Mouse (Mus musculus) embryonic facial prominence, embryonic 11.5 days (tissue): Measurements from ENCODE around the gene Macrod2. TPM values are rescaled to one million over a fixed set of nuclear protein-coding genes. Genes with fewer than 3 reads are reported as not detected.

ENCODE experiments used
- ATAC-seq: fragments of 200-750 bp; cut with Nextera tagmentation; replicated peaks from 2 replicates; pipeline ENCODE4 v1.8.0; 2017; ENCODE audit warnings: low read depth; ENCODE audit not compliant: insufficient number of reproducible peaks, low FRiP score, low TSS enrichment
- DNase-seq: peaks from one replicate; pipeline ENCODE4 v3.0.0-alpha.2; 2015; ENCODE audit warnings: low spot score
- H3K27ac ChIP-seq: fragments of 300-500 bp; sonication (generic); replicated peaks from 2 replicates; pipeline ENCODE4 v1.5.1; 2014; ENCODE audit warnings: mild to moderate bottlenecking, low read depth, low read length, control low read depth
- H3K27me3 ChIP-seq: fragments of 300-500 bp; sonication (generic); 2 replicates; pipeline ENCODE4 v1.6.1; 2014; ENCODE audit warnings: mild to moderate bottlenecking, low read length, moderate library complexity, mixed read lengths; ENCODE audit not compliant: control insufficient read depth, insufficient read depth
- H3K36me3 ChIP-seq: fragments of 300-500 bp; sonication (generic); replicated peaks from 2 replicates; pipeline ENCODE4 v1.6.1; 2014; ENCODE audit warnings: low read depth, mild to moderate bottlenecking, low read length, moderate library complexity, mixed read lengths; ENCODE audit not compliant: control insufficient read depth, insufficient read depth
- H3K4me1 ChIP-seq: fragments of 300-500 bp; sonication (generic); 2 replicates; pipeline ENCODE4 v1.6.1; 2014; ENCODE audit warnings: low read length, mixed read lengths; ENCODE audit not compliant: control insufficient read depth, insufficient read depth
- H3K4me2 ChIP-seq: fragments of 300-500 bp; sonication (generic); 2 replicates; pipeline ENCODE4 v1.6.1; 2014; ENCODE audit warnings: low read depth, mild to moderate bottlenecking, control low read depth, low read length, moderate library complexity
- H3K4me3 ChIP-seq: fragments of 300-500 bp; sonication (generic); 2 replicates; pipeline ENCODE4 v1.5.1; 2014; ENCODE audit warnings: low read depth, low read length, control low read depth
- H3K9ac ChIP-seq: fragments of 300-500 bp; sonication (generic); replicated peaks from 2 replicates; pipeline ENCODE4 v1.6.1; 2014; ENCODE audit warnings: mild to moderate bottlenecking, control low read depth, low read length
- H3K9me3 ChIP-seq: fragments of 300-500 bp; sonication (generic); replicated peaks from 2 replicates; pipeline ENCODE4 v1.6.1; 2016; ENCODE audit warnings: mild to moderate bottlenecking, low read length, inconsistent platforms, mixed read lengths; ENCODE audit not compliant: control insufficient read depth
- WGBS: fragments of 180-500 bp; shearing (Covaris S2); extraction: QIAGEN DNeasy Blood & Tissue Kit; methylation state at CpG from one replicate; pipeline ENCODE4 v1.1.7; 2014; 5-methylcytosine and 5-hydroxymethylcytosine counted together
- polyA plus RNA-seq: library from polyadenylated mRNA; unstranded; fragments of >200 nt; fragmentation: Nextera tagmentation; extraction: Ambion mirVana; gene quantifications from 2 replicates; pipeline ENCODE4 v1.2.1, GENCODE M21; 2014

Gene Macrod2
- polyA plus RNA-seq, 1 experiment from 2014 or later = 33.8 TPM

GRCm38 (mm10) chr2:142024534-142025155, 1629.5 kb downstream of the Macrod2 start:
- no peaks in the 10 kb centered on the region for H3K27me3 ChIP-seq
- no peaks in the 10 kb centered on the region for H3K36me3 ChIP-seq
- H3K9me3 ChIP-seq = no peaks in the 10 kb centered on the region
- WGBS = 59% methylated on average over 4 of the region's 4 CpGs
- H3K4me1 ChIP-seq = no peaks in the 10 kb centered on the region
- no peak overlapping the region for H3K4me3 ChIP-seq
- ATAC-seq (no peak), DNase-seq (peak; percentile 49)
- H3K4me2 ChIP-seq = no peak overlapping the region
- no peak overlapping the region for H3K27ac ChIP-seq
- H3K9ac ChIP-seq = no peak overlapping the region

- DNase-seq (no peak), ATAC-seq (no peak)
- no peaks in the 10 kb centered on the region for H3K4me1 ChIP-seq
- no peaks in the 10 kb centered on the region for H3K36me3 ChIP-seq
- no peak overlapping the region for H3K9ac ChIP-seq
- no peaks in the 10 kb centered on the region for H3K27me3 ChIP-seq
- no peak overlapping the region for H3K4me2 ChIP-seq
- H3K9me3 ChIP-seq = no peaks in the 10 kb centered on the region
- no peak overlapping the region for H3K4me3 ChIP-seq
- H3K27ac ChIP-seq = no peak overlapping the region
These were observed 1631.6 kb downstream of the Macrod2 start for GRCm38 (mm10) chr2:142026721-142027120.

- DNase-seq = peak; percentile 22
- ATAC-seq = no peak
- Histone ChIP-seq H3K36me3 (no peaks in the 10 kb centered on the region), H3K4me2 (no peak overlapping the region), H3K27ac (no peak overlapping the region), H3K27me3 (no peaks in the 10 kb centered on the region), H3K4me1 (no peaks in the 10 kb centered on the region), H3K4me3 (no peak overlapping the region), H3K9ac (no peak overlapping the region), H3K9me3 (no peaks in the 10 kb centered on the region)
- WGBS = 62% methylated on average over 10 of the region's 10 CpGs
These were observed 1635.9 kb downstream of the Macrod2 start for GRCm38 (mm10) chr2:142030756-142031646.

GRCm38 (mm10) chr2:142055576-142055975, 1660.5 kb downstream of the Macrod2 start:
- ATAC-seq = no peak
- 90% methylated on average over 6 of the region's 6 CpGs for WGBS
- no peak for DNase-seq
- H3K27ac ChIP-seq = no peak overlapping the region
- no peak overlapping the region for H3K9ac ChIP-seq
- H3K4me3 ChIP-seq = no peak overlapping the region
- H3K4me1 ChIP-seq = no peaks in the 10 kb centered on the region
- no peaks in the 10 kb centered on the region for H3K27me3 ChIP-seq
- no peaks in the 10 kb centered on the region for H3K9me3 ChIP-seq
- no peak overlapping the region for H3K4me2 ChIP-seq
- no peaks in the 10 kb centered on the region for H3K36me3 ChIP-seq

GRCm38 (mm10) chr2:142057889-142058750, 1663.0 kb downstream of the Macrod2 start:
- no peaks in the 10 kb centered on the region for H3K4me1 ChIP-seq
- DNase-seq (peak; percentile 75), ATAC-seq (peak; percentile 80)
- H3K4me2 ChIP-seq = no peak overlapping the region
- H3K9me3 ChIP-seq = no peaks in the 10 kb centered on the region
- H3K4me3 ChIP-seq = no peak overlapping the region
- H3K9ac ChIP-seq = no peak overlapping the region
- H3K36me3 ChIP-seq = no peaks in the 10 kb centered on the region
- H3K27me3 ChIP-seq = no peaks in the 10 kb centered on the region
- H3K27ac ChIP-seq = no peak overlapping the region
- 27% methylated on average over 14 of the region's 14 CpGs for WGBS

GRCm38 (mm10) chr2:142058751-142059090, 1663.6 kb downstream of the Macrod2 start:
- H3K27ac ChIP-seq = no peak overlapping the region
- DNase-seq = no peak
- WGBS = 52% methylated on average over 2 of the region's 2 CpGs

GRCm38 (mm10) chr2:142108947-142109346, 1713.8 kb downstream of the Macrod2 start:
- H3K4me3 ChIP-seq = no peak overlapping the region
- no peak overlapping the region for H3K27ac ChIP-seq
- DNase-seq (no peak), ATAC-seq (no peak)
- H3K4me2 ChIP-seq = no peak overlapping the region
- no peaks in the 10 kb centered on the region for H3K4me1 ChIP-seq
- no peaks in the 10 kb centered on the region for H3K27me3 ChIP-seq
- no peak overlapping the region for H3K9ac ChIP-seq
- WGBS = 83% methylated on average over 3 of the region's 3 CpGs
- no peaks in the 10 kb centered on the region for H3K36me3 ChIP-seq
- no peaks in the 10 kb centered on the region for H3K9me3 ChIP-seq

More at GRCm38 (mm10) chr2:142058751-142059090, 1663.6 kb downstream of the Macrod2 start:
- Histone ChIP-seq H3K4me2 (no peak overlapping the region), H3K9ac (no peak overlapping the region), H3K36me3 (no peaks in the 10 kb centered on the region), H3K9me3 (no peaks in the 10 kb centered on the region), H3K4me3 (no peak overlapping the region), H3K27me3 (no peaks in the 10 kb centered on the region), H3K4me1 (no peaks in the 10 kb centered on the region)
- 0 out of 2 replicates have a peak, but pooled peaks have one; percentile 23 for ATAC-seq
